Mouse (Mus musculus) heart, adult 18-20 months (tissue): ENCODE results near the gene Olfr965. TPM values are rescaled to one million over a fixed set of nuclear protein-coding genes. Genes with fewer than 3 reads are reported as not detected.
"Not testable (repeated sequence)": the region's sequence is repeated elsewhere in the genome, so short reads cannot be mapped to it uniquely, and the experiment has no call there.

Experiments
- DNase-seq, 2 experiments: peaks; one replicate each; pipeline ENCODE4 v3.0.0; 2021 to 2022; ENCODE audit warnings: mixed read lengths in 1 of 2
- long read RNA-seq, 2 experiments: library from polyadenylated mRNA; stranded (forward); transcript quantifications; one replicate each; pipeline ENCODE4 v2.0.0; 2021
- total RNA-seq, 2 experiments: library from RNA; stranded (reverse); gene quantifications; 2 replicates each; pipeline ENCODE4 v1.2.3; 2021

The Olfr965 gene
- total RNA-seq: not detected
- long read RNA-seq, experiment 1: 0 reads
- long read RNA-seq, experiment 2: 0 reads

DNA sequence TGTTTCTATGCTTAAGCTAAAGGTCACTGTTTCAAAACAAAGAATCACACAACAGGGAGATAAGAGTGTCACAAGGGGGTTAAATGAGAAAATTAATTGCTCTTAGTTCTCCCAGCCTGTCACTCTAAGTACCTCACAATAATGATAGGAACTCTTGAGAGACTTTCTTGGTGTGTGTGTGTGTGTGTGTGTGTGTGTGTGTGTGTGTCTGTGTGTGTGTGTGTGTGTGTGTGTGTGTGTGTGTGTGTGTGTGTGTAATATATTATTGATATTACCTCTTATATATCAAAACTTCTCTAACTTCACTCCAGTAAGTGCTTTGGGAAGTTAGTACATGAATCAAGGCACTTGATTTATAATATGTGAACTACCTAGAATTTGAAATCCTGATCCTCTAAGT, at the start of gene Olfr965:
Gene Olfr965, plus strand, starts transcription at position 301 of the 400 bp plus-strand sequence.
- DNase-seq: no peak

DNA sequence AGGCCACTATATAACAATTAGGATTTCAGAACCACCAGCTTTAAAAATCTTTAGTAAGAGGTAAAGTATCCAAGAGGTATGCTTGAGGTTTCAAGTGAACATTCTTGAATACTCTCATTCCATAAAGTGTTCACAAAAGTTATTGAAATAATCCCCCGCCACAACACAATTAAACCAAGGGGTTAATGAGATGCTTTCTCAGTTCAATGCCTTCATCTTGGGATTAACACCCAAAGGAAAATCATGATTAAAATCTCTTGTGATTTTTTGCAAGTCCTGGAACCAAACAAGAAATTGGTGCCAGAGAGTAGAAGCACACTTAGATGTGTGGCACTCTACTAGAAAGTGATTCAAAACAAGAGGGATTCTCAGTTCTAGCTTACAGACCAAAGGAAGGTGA, 44.2 kb upstream of the Olfr965 start, which contains the start of gene Olfr963:
Gene Olfr963, plus strand, starts transcription at position 301 of the 400 bp plus-strand sequence.
- no peak for DNase-seq

DNA sequence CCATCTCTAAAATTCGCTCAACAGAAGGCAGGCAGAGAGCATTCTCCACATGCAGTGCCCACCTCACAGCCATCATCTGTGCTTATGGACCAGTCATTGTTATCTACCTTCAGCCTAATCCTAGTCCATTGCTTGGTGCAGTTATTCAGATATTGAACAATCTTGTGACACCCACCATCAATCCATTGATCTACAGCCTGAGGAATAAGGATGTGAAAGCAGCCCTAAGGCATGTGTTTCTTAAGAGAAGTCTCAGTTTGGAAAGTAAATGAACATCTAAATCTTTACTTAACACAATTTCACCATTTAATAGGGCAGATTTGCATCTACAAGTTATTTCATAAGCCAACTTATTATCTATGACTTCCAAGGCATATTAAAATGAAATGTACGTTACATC, 41.4 kb upstream of the Olfr965 start:
- DNase-seq: no peak

DNA sequence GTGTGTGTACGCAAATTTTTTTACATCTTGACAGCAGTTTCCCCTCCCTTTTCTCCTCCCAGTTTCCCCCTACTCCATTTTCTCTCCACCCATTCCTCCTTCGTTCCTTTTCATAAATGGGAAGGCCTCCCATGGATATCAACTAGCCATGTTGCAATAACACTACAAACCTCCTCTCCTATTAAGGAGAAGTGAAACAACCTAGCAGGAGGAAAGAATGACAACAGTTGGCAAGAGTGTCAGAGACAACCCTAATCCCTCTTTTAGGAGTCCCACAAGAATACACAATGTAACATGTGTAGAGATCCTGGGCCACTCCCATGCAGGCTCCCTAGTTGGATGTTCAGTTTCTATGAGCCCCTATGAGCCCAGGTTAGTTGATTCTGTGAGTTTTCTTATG, 36.3 kb upstream of the Olfr965 start:
- no peak for DNase-seq

DNA sequence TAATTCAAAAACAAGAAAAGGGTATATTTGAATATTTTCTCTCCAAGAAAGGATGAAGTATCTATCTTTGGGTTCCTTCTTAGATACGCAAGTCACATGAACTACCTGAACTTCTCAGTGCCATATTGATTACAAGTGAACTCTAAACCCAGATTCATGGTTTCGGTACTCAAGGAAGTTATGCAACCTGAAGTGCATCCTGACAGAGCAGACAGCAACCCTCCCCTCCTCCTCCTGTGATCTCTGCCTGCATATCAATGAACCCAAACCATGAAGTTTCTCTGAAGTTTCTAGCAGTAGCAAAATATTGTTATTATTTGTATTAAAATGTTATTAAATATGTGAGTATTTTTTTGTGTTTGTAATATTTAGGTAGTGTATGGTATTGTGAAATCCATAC, 32.6 kb upstream of the Olfr965 start:
- DNase-seq: no peak

DNA sequence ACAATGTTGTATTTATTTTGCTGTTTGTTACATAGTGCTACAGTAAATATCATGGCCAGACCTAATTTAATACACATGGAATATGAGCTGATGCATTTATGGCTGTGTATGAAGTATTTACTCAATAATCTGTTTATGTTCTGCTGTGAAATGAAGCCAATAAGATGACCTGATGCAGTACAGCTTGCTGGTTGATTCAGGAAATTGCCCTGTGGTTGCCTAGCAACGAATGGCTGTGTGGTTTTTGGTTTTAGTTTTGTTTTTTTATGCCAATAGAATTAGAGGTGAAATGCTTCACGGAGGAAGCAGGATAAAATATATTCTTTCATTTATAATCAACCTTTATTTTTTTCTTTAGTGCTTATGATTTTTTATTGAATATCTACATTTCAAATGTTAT, 31.9 kb upstream of the Olfr965 start:
- no peak for DNase-seq

DNA sequence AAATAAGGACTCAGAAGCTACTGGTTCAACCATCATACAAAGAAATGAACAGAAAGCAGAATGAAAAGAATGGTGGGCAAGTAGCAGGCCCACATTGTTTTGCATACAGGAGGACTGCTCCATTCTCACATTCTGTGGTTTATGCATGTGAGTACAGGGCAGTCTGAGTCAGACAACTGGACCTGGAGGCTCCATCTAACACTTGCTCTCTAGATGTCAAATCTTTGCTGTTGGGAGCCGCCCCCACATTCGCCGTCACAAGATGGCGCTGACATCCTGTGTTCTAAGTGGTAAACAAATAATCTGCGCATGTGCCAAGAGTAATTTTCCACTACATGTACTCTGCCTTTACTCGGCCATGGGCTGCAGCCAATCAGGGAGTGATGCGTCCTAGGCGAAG, 10.0 kb upstream of the Olfr965 start:
- DNase-seq: not testable (repeated sequence)

DNA sequence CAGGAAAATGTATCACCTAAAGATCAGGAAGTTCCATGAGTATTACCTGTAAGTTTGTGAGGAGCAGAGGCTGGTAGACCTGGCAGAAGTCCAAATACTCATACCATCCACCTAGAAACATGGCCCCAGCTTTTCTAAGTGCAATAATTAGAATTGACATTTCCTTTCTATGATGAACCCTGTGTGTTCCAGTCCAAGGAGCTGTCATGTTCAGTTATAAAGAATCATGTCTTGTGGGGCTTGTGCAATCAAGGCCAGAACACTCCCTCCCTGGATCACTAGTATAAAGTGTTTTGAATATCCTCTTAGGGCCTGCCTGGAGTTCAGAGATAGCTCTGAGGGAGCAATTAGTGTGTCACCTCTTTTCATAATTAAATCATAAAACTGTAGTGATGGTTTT, 4.1 kb upstream of the Olfr965 start, which contains the start of gene Olfr149:
Gene Olfr149, minus strand, starts transcription at position 101 of the 400 bp plus-strand sequence.
- DNase-seq: no peak

DNA sequence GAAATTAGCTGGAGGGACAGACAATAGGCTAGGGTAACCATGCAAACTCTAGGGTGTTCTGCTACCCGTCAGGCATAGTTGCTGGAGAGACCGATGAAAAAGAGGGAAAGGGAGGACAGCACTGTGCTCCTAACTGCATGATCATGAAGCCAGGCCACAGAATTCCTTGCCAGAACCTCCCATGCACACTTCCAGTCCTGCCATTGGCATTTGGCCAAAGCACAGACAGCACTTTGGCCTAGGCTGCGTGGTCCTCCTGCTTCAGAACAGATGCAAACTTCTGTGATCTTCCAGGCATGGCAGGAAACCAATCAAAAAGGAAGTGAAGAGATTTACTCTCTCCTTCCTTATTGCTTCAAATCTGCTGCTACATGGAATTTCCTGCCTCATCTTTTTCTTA, 2.2 kb upstream of the Olfr965 start:
- peak; percentile 9 to 11 for DNase-seq

DNA sequence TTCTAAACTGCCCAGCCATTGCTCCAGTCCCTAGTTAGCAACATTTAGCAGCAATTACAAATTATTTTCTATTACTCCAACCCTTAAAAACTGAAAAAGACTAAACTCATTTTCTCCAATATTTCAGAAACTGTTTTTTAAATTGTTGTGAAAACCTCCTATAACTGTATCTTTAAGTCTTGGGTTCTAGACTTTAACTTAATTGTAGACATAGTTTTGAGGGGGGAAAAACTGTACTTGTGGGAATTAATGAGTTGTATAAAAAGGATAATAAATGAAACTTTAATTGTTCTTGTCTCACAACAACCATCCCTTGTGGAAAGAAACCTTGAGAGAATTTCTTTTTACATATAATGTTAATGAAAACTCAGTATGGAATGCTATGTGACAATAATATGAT, 19.5 kb downstream of the Olfr965 start, which contains the start of gene Olfr150:
Gene Olfr150, plus strand, starts transcription at position 301 of the 400 bp plus-strand sequence.
- DNase-seq: no peak

DNA sequence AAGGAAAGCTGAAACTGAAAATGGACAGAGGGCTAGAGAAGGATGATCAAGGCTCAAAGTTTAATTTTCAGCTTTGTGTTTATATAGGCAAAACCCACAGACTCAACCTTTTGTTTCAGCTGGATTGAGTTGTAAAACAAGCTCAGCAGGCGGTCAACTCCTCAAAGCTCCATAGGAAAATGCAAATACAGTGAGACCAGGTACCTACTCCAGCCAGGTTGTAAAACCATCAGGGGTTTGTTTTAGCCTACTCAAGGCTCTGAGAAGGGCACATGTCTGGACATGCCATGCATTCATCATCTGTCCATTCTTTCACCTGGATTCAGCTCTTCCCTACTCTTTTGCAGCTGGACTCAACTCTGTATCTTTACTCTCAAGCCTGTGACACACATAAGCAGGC, 29.6 kb downstream of the Olfr965 start:
- no peak for DNase-seq

DNA sequence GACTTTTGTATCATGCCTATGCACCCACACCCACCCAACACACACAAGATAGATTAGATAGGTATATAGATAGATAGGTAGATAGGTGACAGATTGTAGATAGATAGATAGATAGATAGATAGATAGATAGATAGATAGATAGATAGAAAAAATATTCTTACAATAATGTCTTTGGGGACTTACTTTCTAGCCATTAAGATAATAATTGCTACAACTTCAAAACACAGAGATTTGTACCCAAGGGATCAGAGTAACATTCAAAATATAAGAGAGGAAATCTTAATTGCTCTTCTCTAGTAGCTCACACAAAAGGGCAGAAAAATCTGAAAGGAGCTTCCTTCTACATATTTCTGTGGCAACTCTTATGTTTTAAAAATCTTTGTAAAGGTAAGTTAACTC, 34.8 kb downstream of the Olfr965 start, which contains the start of gene Olfr967:
Gene Olfr967, plus strand, starts transcription at position 301 of the 400 bp plus-strand sequence.
- no peak for DNase-seq

DNA sequence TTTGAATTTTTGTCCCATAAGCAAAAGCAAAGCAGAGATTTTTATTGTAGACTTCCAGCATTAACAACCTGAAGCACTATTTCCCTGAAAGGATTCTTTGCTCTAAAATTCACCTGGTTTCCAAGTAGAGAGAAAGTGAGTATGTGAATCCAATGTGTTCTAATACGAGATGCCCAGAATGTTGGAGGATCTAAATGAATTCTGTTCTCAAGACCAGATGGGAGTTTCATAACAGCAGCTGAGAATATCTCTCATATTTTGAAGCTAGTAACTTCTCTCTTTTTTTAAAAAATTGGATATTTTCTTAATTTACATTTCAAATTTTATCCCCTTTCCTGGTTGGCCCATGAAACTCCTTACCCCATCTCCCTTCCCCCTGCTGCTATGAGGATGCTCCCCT, 35.3 kb downstream of the Olfr965 start:
- DNase-seq: no peak

Other genes starting within 250 kb of the Olfr965 start
- gene Olfr955, start 239.4 kb upstream of the Olfr965 start, total RNA-seq: not detected
- not detected for gene Olfr44, start 217.4 kb upstream of the Olfr965 start, total RNA-seq
- gene Olfr957, start 195.5 kb upstream of the Olfr965 start, total RNA-seq: not detected
- gene Olfr958, start 157.3 kb upstream of the Olfr965 start, total RNA-seq: not detected
- gene Olfr959, start 135.8 kb upstream of the Olfr965 start, total RNA-seq: not detected
- gene AW551984, start 107.0 kb upstream of the Olfr965 start, total RNA-seq: under 1 TPM; 0.13 to 0.22 TPM
- gene Olfr148, start 100.7 kb upstream of the Olfr965 start, total RNA-seq: not detected
- not detected for gene Olfr960, start 90.0 kb upstream of the Olfr965 start, total RNA-seq
- gene Olfr961, start 66.3 kb upstream of the Olfr965 start, total RNA-seq: not detected
- not detected for gene Olfr963, start 44.1 kb upstream of the Olfr965 start, total RNA-seq
- not detected for gene Olfr149, start 4.2 kb upstream of the Olfr965 start, total RNA-seq
- not detected for gene Olfr150, start 19.6 kb downstream of the Olfr965 start, total RNA-seq
- gene Olfr967, start 34.9 kb downstream of the Olfr965 start, total RNA-seq: not detected
- gene Olfr968, start 71.9 kb downstream of the Olfr965 start, total RNA-seq: not detected
- gene Olfr969, start 79.6 kb downstream of the Olfr965 start, total RNA-seq: not detected
- not detected for gene Olfr970, start 97.5 kb downstream of the Olfr965 start, total RNA-seq
- not detected for gene Olfr971, start 125.5 kb downstream of the Olfr965 start, total RNA-seq
- not detected for gene Olfr972, start 155.1 kb downstream of the Olfr965 start, total RNA-seq
- not detected for gene Olfr229, start 196.0 kb downstream of the Olfr965 start, total RNA-seq
- not detected for gene Olfr974, start 226.1 kb downstream of the Olfr965 start, total RNA-seq
- not detected for gene Olfr975, start 240.7 kb downstream of the Olfr965 start, total RNA-seq
- gene Olfr976, start 249.8 kb downstream of the Olfr965 start, total RNA-seq: not detected